Mouse (Mus musculus) MEL (cell line): Measurements from ENCODE around the gene Dna2. TPM values are rescaled to one million over a fixed set of nuclear protein-coding genes. Genes with fewer than 3 reads are reported as not detected.
"Not testable (repeated sequence)": the region's sequence is repeated elsewhere in the genome, so short reads cannot be mapped to it uniquely, and the experiment has no call there.

Experiments used
- DNase-seq: peaks from one replicate; pipeline ENCODE4 v3.0.0; 2011; ENCODE audit warnings: low read depth, low spot score
- H3K27ac ChIP-seq: 2 replicates; pipeline ENCODE4 v1.5.1; 2012; ENCODE audit warnings: low read depth, mild to moderate bottlenecking, control low read depth, low read length, moderate library complexity; ENCODE audit not compliant: control insufficient read depth
- H3K27me3 ChIP-seq, 2 experiments: fragments of 150-350 bp in 1 of 2; sonication (generic) in 1 of 2; 2 replicates each; pipeline ENCODE4 v1.6.1; 2012; ENCODE audit warnings: low read length in 2 of 2, mild to moderate bottlenecking in 2 of 2, improper control_type of control experiment in 1 of 2, moderate library complexity in 1 of 2; ENCODE audit not compliant: insufficient read depth in 2 of 2, control insufficient read depth in 1 of 2
- H3K36me3 ChIP-seq, 2 experiments: 2 replicates each; pipeline ENCODE4 v1.6.1; 2012 to 2014; ENCODE audit warnings: low read length in 2 of 2, improper control_type of control experiment in 1 of 2, inconsistent platforms in 1 of 2, mild to moderate bottlenecking in 1 of 2; ENCODE audit not compliant: insufficient read depth in 2 of 2, control insufficient read depth in 1 of 2
- H3K4me1 ChIP-seq, 2 experiments: fragments of 150-350 bp in 1 of 2; sonication (generic) in 1 of 2; 2 replicates each; pipeline ENCODE4 v1.6.1; 2012; ENCODE audit warnings: low read length in 2 of 2, improper control_type of control experiment in 1 of 2, mild to moderate bottlenecking in 1 of 2; ENCODE audit not compliant: insufficient read depth in 2 of 2, control insufficient read depth in 1 of 2
- H3K4me3 ChIP-seq, 2 experiments: fragments of 150-350 bp in 1 of 2; sonication (generic) in 1 of 2; 2 replicates each; pipeline ENCODE4 v1.5.1; 2012; ENCODE audit warnings: low read depth in 2 of 2, low read length in 2 of 2, mild to moderate bottlenecking in 2 of 2, moderate library complexity in 2 of 2, control low read depth in 1 of 2, improper control_type of control experiment in 1 of 2; ENCODE audit not compliant: control insufficient read depth in 1 of 2, insufficient read depth in 1 of 2
- H3K79me2 ChIP-seq: 2 replicates; pipeline ENCODE4 v1.6.1; 2012; ENCODE audit warnings: mild to moderate bottlenecking, low read length, moderate library complexity; ENCODE audit not compliant: control insufficient read depth, poor library complexity, insufficient read depth
- H3K9ac ChIP-seq: 2 replicates; pipeline ENCODE4 v1.6.1; 2012; ENCODE audit warnings: low read depth, mild to moderate bottlenecking, control low read depth, low read length, moderate library complexity; ENCODE audit not compliant: control insufficient read depth, poor library complexity, severe bottlenecking
- H3K9me3 ChIP-seq: fragments of 150-350 bp; sonication (generic); replicated peaks from 2 replicates; pipeline ENCODE4 v1.6.1; 2012; ENCODE audit warnings: mild to moderate bottlenecking, low read length, improper control_type of control experiment, moderate library complexity; ENCODE audit not compliant: insufficient read depth
- BHLHE40 ChIP-seq: IDR thresholded peaks from 2 replicates; pipeline ENCODE4 v1.6.1; 2012; ENCODE audit warnings: low read depth, mild to moderate bottlenecking, inconsistent platforms, low read length, improper control_type of control experiment, borderline replicate concordance
- E2F4 ChIP-seq: IDR thresholded peaks from 2 replicates; pipeline ENCODE4 v1.6.1; 2011; ENCODE audit warnings: low read depth, low read length, improper control_type of control experiment, borderline replicate concordance
- GATA1 ChIP-seq: IDR thresholded peaks from 2 replicates; pipeline ENCODE4 v1.6.1; 2011; ENCODE audit warnings: low read depth, low read length, improper control_type of control experiment
- MXI1 ChIP-seq: IDR thresholded peaks from 2 replicates; pipeline ENCODE4 v1.6.1; 2011; ENCODE audit warnings: mild to moderate bottlenecking, low read depth, low read length, improper control_type of control experiment
- MYB ChIP-seq: IDR thresholded peaks from 2 replicates; pipeline ENCODE4 v1.6.1; 2011; ENCODE audit warnings: mild to moderate bottlenecking, low read depth, low read length, improper control_type of control experiment
- MYC ChIP-seq: IDR thresholded peaks from 2 replicates; pipeline ENCODE4 v1.6.1; 2011; ENCODE audit warnings: low read depth, mild to moderate bottlenecking, low read length, improper control_type of control experiment, moderate library complexity
- NRF1 ChIP-seq: IDR thresholded peaks from 2 replicates; pipeline ENCODE4 v1.6.1; 2014; ENCODE audit warnings: low read depth, mild to moderate bottlenecking, inconsistent platforms, low read length, improper control_type of control experiment, moderate library complexity; ENCODE audit not compliant: poor library complexity, insufficient read depth, severe bottlenecking
- POLR2A ChIP-seq, 2 experiments: IDR thresholded peaks; 2 replicates each; pipeline ENCODE4 v1.6.1; 2011 to 2012; ENCODE audit warnings: low read length in 2 of 2, mild to moderate bottlenecking in 2 of 2, control low read depth in 1 of 2, improper control_type of control experiment in 1 of 2, low read depth in 1 of 2, moderate library complexity in 1 of 2; ENCODE audit not compliant: control insufficient read depth in 1 of 2, insufficient read depth in 1 of 2, poor library complexity in 1 of 2
- RAD21 ChIP-seq: IDR thresholded peaks from 2 replicates; pipeline ENCODE4 v1.6.1; 2011; ENCODE audit warnings: mild to moderate bottlenecking, low read depth, low read length, improper control_type of control experiment
- RCOR1 ChIP-seq: IDR thresholded peaks from 2 replicates; pipeline ENCODE4 v1.6.1; 2012; ENCODE audit warnings: low read depth, mild to moderate bottlenecking, inconsistent platforms, low read length, improper control_type of control experiment
- TBP ChIP-seq: IDR thresholded peaks from 2 replicates; pipeline ENCODE4 v1.8.0; 2011; ENCODE audit warnings: low read depth, low read length, improper control_type of control experiment
- TCF12 ChIP-seq: IDR thresholded peaks from 2 replicates; pipeline ENCODE4 v1.6.1; 2014; ENCODE audit warnings: low read depth, mild to moderate bottlenecking, inconsistent platforms, low read length, improper control_type of control experiment, moderate library complexity
- ZMIZ1 ChIP-seq: IDR thresholded peaks from 2 replicates; pipeline ENCODE4 v1.6.1; 2012; ENCODE audit warnings: low read depth, mild to moderate bottlenecking, inconsistent platforms, low read length, improper control_type of control experiment, moderate library complexity
- polyA plus RNA-seq, 2 experiments: library from polyadenylated mRNA; stranded (reverse) in 1 of 2; unstranded in 1 of 2; fragments of >175 nt in 1 of 2; fragments of >200 nt in 1 of 2; gene quantifications; 2 replicates each; pipeline versions ENCODE4 v1.2.1 to v1.2.4; 2012; ENCODE audit warnings: low replicate concordance in 2 of 2, low read depth in 1 of 2; ENCODE audit not compliant: insufficient read length in 2 of 2, insufficient read depth in 1 of 2, missing spikeins in 1 of 2
- total RNA-seq: library from RNA; depleted of rRNA; stranded (reverse); fragments of 300-350 nt; gene quantifications from 2 replicates; pipeline ENCODE4 v1.2.3, GENCODE M21; 2012

The Dna2 gene
- total and polyA plus RNA-seq, 3 experiments: 30.3 to 40.9 TPM; not detected in 1

GRCm38 (mm10) chr10:62901826-62902225 lies 45.0 kb upstream of the Dna2 start:
- no peaks in the 10 kb centered on the region for H3K4me1 ChIP-seq
- no peak for DNase-seq
- no peaks in the 10 kb centered on the region; a peak in 1 of 4 replicates for H3K27me3 ChIP-seq
- H3K79me2 ChIP-seq: no peaks in the 10 kb centered on the region
- no peak overlapping the region for H3K27ac ChIP-seq
- H3K9ac ChIP-seq: no peak overlapping the region
- no peak overlapping the region for H3K4me3 ChIP-seq
- H3K9me3 ChIP-seq: no peaks in the 10 kb centered on the region
- TF ChIP-seq MYB (no peak), MXI1 (no peak), TCF12 (no peak), POLR2A (IDR thresholded peaks at IDR 0.05; ENCODE audit: control insufficient read depth in 1 of 2, insufficient read depth in 1 of 2, low read depth in 1 of 2, low read length in 2 of 2, poor library complexity in 1 of 2) (no peak), E2F4 (no peak), RAD21 (no peak)
- no peaks in the 10 kb centered on the region for H3K36me3 ChIP-seq

DNA sequence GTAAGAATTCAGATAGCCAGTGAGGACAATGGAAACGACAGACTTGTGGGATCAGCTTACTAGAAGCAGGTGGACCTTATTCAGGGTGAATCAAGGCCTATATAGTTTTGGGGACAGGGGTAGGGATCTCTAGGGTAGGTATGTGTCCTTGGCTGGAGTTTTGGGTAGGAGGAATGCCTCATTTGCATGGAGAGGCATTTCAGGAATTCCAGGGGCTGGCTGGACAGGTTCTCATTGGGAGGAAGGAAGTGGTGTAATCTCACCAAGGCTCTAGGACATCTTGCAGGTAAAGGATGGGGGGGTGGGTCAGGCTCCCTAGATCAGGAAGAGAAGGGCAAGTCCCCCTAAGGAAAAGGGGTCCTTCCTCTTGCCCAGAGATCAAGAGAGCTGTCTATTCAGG lies 44.0 kb upstream of the Dna2 start:
- Histone ChIP-seq H3K27ac (no peak overlapping the region), H3K9ac (no peak overlapping the region), H3K36me3 (no peaks in the 10 kb centered on the region), H3K79me2 (no peaks in the 10 kb centered on the region), H3K9me3 (no peaks in the 10 kb centered on the region), H3K27me3 (no peaks in the 10 kb centered on the region; a peak in 2 of 4 replicates), H3K4me3 (no peak overlapping the region), H3K4me1 (no peaks in the 10 kb centered on the region)
- TF ChIP-seq BHLHE40 (no peak), GATA1 (no peak), RCOR1 (no peak)
- DNase-seq: no peak

DNA sequence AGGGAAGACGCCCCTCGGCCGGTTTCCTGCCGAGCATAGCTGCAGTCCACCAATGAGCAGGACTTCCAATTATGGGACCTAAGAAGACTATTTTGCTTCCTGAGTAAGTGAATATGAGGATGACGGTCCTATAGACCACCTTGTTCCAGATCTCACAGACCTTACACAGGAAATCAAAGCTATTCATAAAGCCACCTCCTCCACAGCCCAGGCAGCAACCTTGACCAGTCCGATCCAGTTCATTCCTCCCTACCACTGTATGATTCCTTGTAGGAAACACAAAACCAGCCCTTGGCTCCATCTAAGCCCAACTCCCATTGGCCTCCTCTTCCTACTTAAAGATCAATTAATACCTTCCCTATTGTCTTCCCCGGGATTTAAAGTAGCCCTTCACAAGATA lies 40.5 kb upstream of the Dna2 start:
- Histone ChIP-seq H3K36me3 (no peaks in the 10 kb centered on the region), H3K9me3 (no peaks in the 10 kb centered on the region), H3K27ac (no peak overlapping the region), H3K4me1 (no peaks in the 10 kb centered on the region), H3K27me3 (no peaks in the 10 kb centered on the region; a peak in 2 of 4 replicates), H3K4me3 (no peak overlapping the region), H3K79me2 (no peaks in the 10 kb centered on the region), H3K9ac (no peak overlapping the region)
- no peak for DNase-seq
- no peak for TF ChIP-seq TBP
- no peak for TF ChIP-seq BHLHE40
- TF ChIP-seq ZMIZ1: no peak
- TF ChIP-seq MYC: no peak
- TF ChIP-seq NRF1: no peak

DNA sequence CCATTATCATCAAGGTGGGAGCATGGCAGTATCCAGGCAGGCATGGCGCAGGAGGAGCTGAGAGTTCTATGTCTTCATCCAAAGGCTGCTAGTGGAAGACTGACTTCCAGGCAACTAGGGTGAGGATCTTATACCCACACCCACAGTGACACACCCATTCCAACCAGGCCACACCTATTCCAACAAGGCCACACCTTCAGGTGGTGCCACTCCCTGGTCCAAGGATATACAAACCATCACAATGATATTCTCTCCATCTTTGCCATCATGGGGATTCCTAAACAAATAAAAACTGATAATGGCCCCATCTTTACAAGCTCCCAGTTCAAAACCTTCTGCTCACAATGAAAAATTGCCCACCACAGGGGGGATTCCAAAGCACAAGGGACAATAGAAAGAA lies 37.9 kb upstream of the Dna2 start, which contains the start of gene Tet1:
Gene Tet1 (minus strand): TSS at position 101 of the 400 bp plus-strand sequence.
- H3K27ac ChIP-seq, H3K4me3 ChIP-seq, H3K79me2 ChIP-seq, H3K27me3 ChIP-seq, H3K9ac ChIP-seq, H3K36me3 ChIP-seq, H3K9me3 ChIP-seq, H3K4me1 ChIP-seq, DNase-seq: not testable (repeated sequence)
